Mouse (Mus musculus) midbrain, embryonic 13.5 days (tissue): Measurements from ENCODE around the gene Zbtb11. TPM values are rescaled to one million over a fixed set of nuclear protein-coding genes. Genes with fewer than 3 reads are reported as not detected.
"Not testable (repeated sequence)": the region's sequence is repeated elsewhere in the genome, so short reads cannot be mapped to it uniquely, and the experiment has no call there.

ENCODE experiments used
- ATAC-seq: fragments of 200-750 bp; cut with Nextera tagmentation; 2 replicates; pipeline ENCODE4 v1.8.0; 2017; ENCODE audit warnings: mild to moderate bottlenecking, moderate TSS enrichment, moderate library complexity
- H3K27ac ChIP-seq: fragments of 300-500 bp; sonication (generic); 2 replicates; pipeline ENCODE4 v1.5.1; 2015; ENCODE audit warnings: inconsistent platforms, mild to moderate bottlenecking, moderate library complexity
- H3K27me3 ChIP-seq: fragments of 300-500 bp; sonication (generic); 2 replicates; pipeline ENCODE4 v1.6.1; 2015; ENCODE audit warnings: mild to moderate bottlenecking, inconsistent platforms
- H3K36me3 ChIP-seq: fragments of 300-500 bp; sonication (generic); 2 replicates; pipeline ENCODE4 v1.6.1; 2015; ENCODE audit warnings: mild to moderate bottlenecking, inconsistent platforms
- H3K4me1 ChIP-seq: fragments of 300-500 bp; sonication (generic); replicated peaks from 2 replicates; pipeline ENCODE4 v1.6.1; 2015; ENCODE audit warnings: inconsistent platforms
- H3K4me2 ChIP-seq: fragments of 300-500 bp; sonication (generic); replicated peaks from 2 replicates; pipeline ENCODE4 v1.6.1; 2015; ENCODE audit warnings: moderate library complexity, mild to moderate bottlenecking, inconsistent platforms
- H3K4me3 ChIP-seq: fragments of 300-500 bp; sonication (generic); replicated peaks from 2 replicates; pipeline ENCODE4 v1.5.1; 2015; ENCODE audit warnings: mild to moderate bottlenecking, inconsistent platforms
- H3K9ac ChIP-seq: fragments of 300-500 bp; sonication (generic); replicated peaks from 2 replicates; pipeline ENCODE4 v1.6.1; 2015; ENCODE audit warnings: mild to moderate bottlenecking, inconsistent platforms
- H3K9me3 ChIP-seq: fragments of 300-500 bp; sonication (generic); 2 replicates; pipeline ENCODE4 v1.6.1; 2016; ENCODE audit warnings: mild to moderate bottlenecking, inconsistent platforms
- WGBS: fragments of 180-500 bp; shearing (Covaris S2); methylation state at CpG from one replicate; pipeline ENCODE4 v1.1.7; 2015; 5-methylcytosine and 5-hydroxymethylcytosine counted together
- polyA plus RNA-seq: library from polyadenylated mRNA; unstranded; fragments of >200 nt; fragmentation: Nextera tagmentation; extraction: Ambion mirVana; gene quantifications from 2 replicates; pipeline ENCODE4 v1.2.1, GENCODE M21; 2015

Gene Zbtb11
- polyA plus RNA-seq, 1 experiment from 2014 or later = 21.4 TPM

GRCm38 (mm10) chr16:56027854-56028629, 54.4 kb downstream of the Zbtb11 start:
- 51% methylated on average over 12 of the region's 12 CpGs for WGBS
- peak overlapping the region; percentile 72 for H3K4me2 ChIP-seq
- no peak overlapping the region for H3K27ac ChIP-seq
- H3K4me1 ChIP-seq = peaks cover 38% of the 10 kb centered on the region
- peaks cover 31% of the 10 kb centered on the region for H3K36me3 ChIP-seq
- H3K9me3 ChIP-seq = no peaks in the 10 kb centered on the region
- no peak for ATAC-seq
- H3K27me3 ChIP-seq = no peaks in the 10 kb centered on the region
- peak overlapping the region; percentile 96 for H3K9ac ChIP-seq
- peak overlapping the region; percentile 86 for H3K4me3 ChIP-seq

- peak overlapping the region; percentile 86 for H3K4me3 ChIP-seq
- H3K27ac ChIP-seq = peak overlapping the region; percentile 95
- H3K4me1 ChIP-seq = peaks cover 38% of the 10 kb centered on the region
- under 1% methylated on average over 62 of the region's 62 CpGs for WGBS
- no peaks in the 10 kb centered on the region for H3K9me3 ChIP-seq
- H3K9ac ChIP-seq = peak overlapping the region; percentile 96
- peak; percentile 90 for ATAC-seq
- peak overlapping the region; percentile 72 for H3K4me2 ChIP-seq
- H3K36me3 ChIP-seq = peaks cover 34% of the 10 kb centered on the region
- no peaks in the 10 kb centered on the region for H3K27me3 ChIP-seq
Measured at GRCm38 (mm10) chr16:56028722-56029551, 55.3 kb downstream of the Zbtb11 start.

GRCm38 (mm10) chr16:56029661-56030082, 56.0 kb downstream of the Zbtb11 start, which contains the start of gene Pcnp:
Gene Pcnp (minus strand): TSS chr16:56029739.
- H3K36me3 ChIP-seq = peaks cover 38% of the 10 kb centered on the region
- peak within 1 kb of the TSS; percentile 96 for H3K9ac ChIP-seq
- H3K4me1 ChIP-seq = peaks cover 36% of the 10 kb centered on the region
- peak; percentile 100 for ATAC-seq
- under 1% methylated on average over 39 of the region's 39 CpGs for WGBS
- no peaks in the 10 kb centered on the region for H3K9me3 ChIP-seq
- H3K27me3 ChIP-seq = no peaks in the 10 kb centered on the region
- H3K4me2 ChIP-seq = peak within 1 kb of the TSS; percentile 72
- H3K27ac ChIP-seq = peak within 1 kb of the TSS; percentile 95
- peak within 1 kb of the TSS; percentile 86 for H3K4me3 ChIP-seq

GRCm38 (mm10) chr16:56034566-56034965, 60.9 kb downstream of the Zbtb11 start:
- ATAC-seq = no peak
- H3K36me3 ChIP-seq = peaks cover 32% of the 10 kb centered on the region
- H3K27ac ChIP-seq = no peak overlapping the region
- no peak overlapping the region for H3K9ac ChIP-seq
- H3K4me3 ChIP-seq = no peak overlapping the region
- no peak overlapping the region for H3K4me2 ChIP-seq
- peaks cover 33% of the 10 kb centered on the region for H3K4me1 ChIP-seq
- no peaks in the 10 kb centered on the region for H3K9me3 ChIP-seq
- WGBS = 96% methylated on average over 6 of the region's 6 CpGs
- no peaks in the 10 kb centered on the region for H3K27me3 ChIP-seq

GRCm38 (mm10) chr16:56036501-56036900, 62.8 kb downstream of the Zbtb11 start:
- no peaks in the 10 kb centered on the region for H3K9me3 ChIP-seq
- peak overlapping the region; percentile 75 for H3K4me3 ChIP-seq
- no peaks in the 10 kb centered on the region for H3K27me3 ChIP-seq
- H3K27ac ChIP-seq = no peak overlapping the region
- peak overlapping the region; percentile 89 for H3K9ac ChIP-seq
- no peak for ATAC-seq
- peak overlapping the region; percentile 74 for H3K4me2 ChIP-seq
- peaks cover 23% of the 10 kb centered on the region for H3K4me1 ChIP-seq
- WGBS = 63% methylated on average over 6 of the region's 6 CpGs
- peaks cover 31% of the 10 kb centered on the region for H3K36me3 ChIP-seq

GRCm38 (mm10) chr16:56037138-56038010, 63.7 kb downstream of the Zbtb11 start, which contains the start of gene Trmt10c:
Gene Trmt10c (minus strand): TSS chr16:56037819.
- H3K9ac ChIP-seq = peak within 1 kb of the TSS; percentile 89
- H3K27me3 ChIP-seq = no peaks in the 10 kb centered on the region
- peaks cover 23% of the 10 kb centered on the region for H3K4me1 ChIP-seq
- H3K4me2 ChIP-seq = peak within 1 kb of the TSS; percentile 74
- WGBS = under 1% methylated on average over 63 of the region's 63 CpGs
- peak within 1 kb of the TSS; percentile 88 for H3K27ac ChIP-seq
- ATAC-seq = peak; percentile 100
- peak within 1 kb of the TSS; percentile 75 for H3K4me3 ChIP-seq
- H3K36me3 ChIP-seq = peaks cover 23% of the 10 kb centered on the region
- no peaks in the 10 kb centered on the region for H3K9me3 ChIP-seq

- 34% methylated on average over 8 of the region's 8 CpGs for WGBS
- peak; percentile 44 for ATAC-seq
Measured at GRCm38 (mm10) chr16:56038090-56038489, 64.4 kb downstream of the Zbtb11 start.

GRCm38 (mm10) chr16:56048038-56048437, 74.4 kb downstream of the Zbtb11 start, which contains the start of gene Senp7:
Gene Senp7 (plus strand): TSS chr16:56048338.
- H3K9ac ChIP-seq, H3K27ac ChIP-seq, H3K9me3 ChIP-seq, ATAC-seq, H3K27me3 ChIP-seq, H3K4me1 ChIP-seq, H3K4me3 ChIP-seq, H3K4me2 ChIP-seq, H3K36me3 ChIP-seq: not testable (repeated sequence)
- no CpG with 5 or more reads among the region's 4 CpGs for WGBS

More at GRCm38 (mm10) chr16:56038090-56038489, 64.4 kb downstream of the Zbtb11 start:
- peak overlapping the region; percentile 74 for H3K4me2 ChIP-seq
- peak overlapping the region; percentile 88 for H3K27ac ChIP-seq
- H3K9me3 ChIP-seq = no peaks in the 10 kb centered on the region
- H3K9ac ChIP-seq = peak overlapping the region; percentile 89
- H3K27me3 ChIP-seq = no peaks in the 10 kb centered on the region
- peaks cover 23% of the 10 kb centered on the region for H3K4me1 ChIP-seq
- H3K36me3 ChIP-seq = peaks cover 15% of the 10 kb centered on the region
- peak overlapping the region; percentile 75 for H3K4me3 ChIP-seq

- no peaks in the 10 kb centered on the region for H3K36me3 ChIP-seq
- no peaks in the 10 kb centered on the region for H3K9me3 ChIP-seq
- H3K27me3 ChIP-seq = 0 out of 2 replicates have a peak, but pooled peaks cover 10% of the 10 kb centered on the region
- ATAC-seq = 0 out of 2 replicates have a peak, but pooled peaks have one; percentile 4
- no peak overlapping the region for H3K27ac ChIP-seq
- H3K4me3 ChIP-seq = no peak overlapping the region
- H3K9ac ChIP-seq = no peak overlapping the region
- H3K4me2 ChIP-seq = no peak overlapping the region
- 0 out of 2 replicates have a peak, but pooled peaks cover 5% of the 10 kb centered on the region for H3K4me1 ChIP-seq
- 85% methylated on average over 3 of the region's 3 CpGs for WGBS
Measured at GRCm38 (mm10) chr16:56055911-56056310, 82.2 kb downstream of the Zbtb11 start.

- Histone ChIP-seq H3K4me1 (0 out of 2 replicates have a peak, but pooled peaks cover 5% of the 10 kb centered on the region), H3K27ac (0 out of 2 replicates have a peak overlapping the region, but pooled peaks have one; percentile 32), H3K4me2 (no peak overlapping the region), H3K9me3 (no peaks in the 10 kb centered on the region), H3K36me3 (no peaks in the 10 kb centered on the region), H3K9ac (no peak overlapping the region), H3K4me3 (no peak overlapping the region), H3K27me3 (peaks cover 18% of the 10 kb centered on the region; the same call in 1 of the 2 replicates)
- 4% methylated on average over 7 of the region's 7 CpGs for whole genome bisulfite sequencing
- ATAC-seq = peak; percentile 96
Measured at GRCm38 (mm10) chr16:56056944-56057590, 83.4 kb downstream of the Zbtb11 start.
